Mouse (Mus musculus) liver, adult 2 months (tissue): ENCODE data around the gene Lmntd1.

Experiments
- CTCF ChIP-seq: fragments of 200-500 bp; IDR thresholded peaks from 2 replicates; pipeline ENCODE4 v1.5.1; 2011; ENCODE audit warnings: low read depth, low read length, control low read depth
- POLR2A ChIP-seq: fragments of 200-500 bp; IDR thresholded peaks from 2 replicates; pipeline ENCODE4 v1.6.1; 2011; ENCODE audit warnings: low read length, control low read depth; ENCODE audit not compliant: insufficient read depth; ENCODE audit errors: extremely low read depth

DNA sequence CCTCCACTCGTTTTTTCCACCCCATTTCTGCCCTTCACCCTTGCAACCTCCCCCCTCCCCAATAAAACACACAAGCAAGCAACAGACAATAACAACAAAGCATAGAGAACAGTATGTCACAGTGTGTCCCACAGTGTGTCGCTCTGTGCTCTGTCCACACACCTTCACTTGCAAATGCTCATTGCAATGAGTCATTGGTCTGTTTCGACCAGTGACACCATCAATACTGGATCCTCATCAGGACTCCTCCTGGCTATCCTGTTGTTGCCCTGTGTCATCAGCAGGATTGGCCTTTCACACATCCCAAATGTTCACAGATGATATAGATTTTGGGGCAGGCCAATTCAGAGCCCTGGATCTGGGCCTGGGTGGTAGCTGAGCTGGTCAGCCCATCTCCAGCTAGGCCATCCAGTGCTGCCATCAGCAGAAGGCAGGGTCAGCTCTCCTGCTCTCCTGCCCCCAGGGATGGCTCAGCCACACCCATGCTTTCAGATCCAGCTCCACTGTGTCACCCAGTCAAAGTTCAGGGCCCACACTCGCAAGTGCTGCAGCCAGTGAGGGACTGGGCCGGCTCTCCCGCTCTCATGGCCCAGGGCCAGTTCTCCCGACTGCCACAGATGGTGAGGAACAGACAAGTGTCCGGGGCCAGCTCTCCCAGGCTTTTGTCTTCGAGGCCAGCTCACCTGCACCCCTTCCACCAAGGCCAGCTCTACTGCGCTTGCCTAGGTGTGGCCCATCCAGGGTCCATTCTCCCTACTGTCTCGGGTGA, 267.1 kb downstream of the Lmntd1 start:
- no peak for TF ChIP-seq CTCF
- no peak for TF ChIP-seq POLR2A
